Mouse (Mus musculus): ENCODE results near the gene Zdhhc22. TPM values are rescaled to one million over a fixed set of nuclear protein-coding genes. Genes with fewer than 3 reads are reported as not detected.
A peak's percentile ranks its signal among the peaks of the same experiment; 100 is the strongest.

Zdhhc22 gene
- polyA plus RNA-seq, 1 experiment: 29.3 TPM

DNA sequence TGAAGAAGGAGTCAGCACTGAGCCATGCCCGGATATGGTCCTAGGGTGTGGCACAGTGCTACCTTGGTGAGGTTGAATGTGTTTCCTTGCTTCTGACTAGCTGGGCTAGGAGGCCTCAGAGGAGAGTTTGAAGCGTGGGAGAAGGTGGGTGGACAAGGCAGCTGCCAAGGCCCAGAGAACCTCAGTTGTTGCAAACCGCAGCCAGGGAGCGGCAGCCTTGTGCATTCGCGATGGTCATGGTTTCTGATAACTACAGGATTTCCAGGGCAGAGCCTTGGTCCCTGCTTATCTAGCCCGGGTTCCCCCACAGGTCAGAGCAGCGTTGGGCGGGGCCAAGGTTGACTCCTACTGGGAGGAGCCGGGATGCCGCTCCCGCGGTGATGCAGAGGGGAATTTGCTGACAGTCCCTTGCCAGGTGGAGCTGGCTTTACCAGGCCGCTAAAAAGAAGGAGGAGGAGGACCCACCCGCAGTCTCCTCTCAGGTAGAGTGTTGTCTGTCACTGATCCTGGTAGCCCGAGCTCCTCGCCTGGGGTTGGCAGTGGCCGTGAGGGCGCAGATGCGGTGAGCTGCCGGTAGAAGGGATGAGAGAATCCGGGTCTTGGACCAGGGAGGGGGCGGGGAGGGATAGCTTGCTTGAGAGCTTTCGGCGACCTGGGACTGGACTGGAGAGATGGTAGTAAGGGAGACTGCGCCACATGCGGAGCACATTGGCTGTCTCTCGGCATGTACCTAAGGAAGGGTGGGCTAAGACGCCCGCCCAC is 36.1 kb upstream of the Zdhhc22 start:
- 2% methylated on average over 30 of the region's 30 CpGs for WGBS
- TF ChIP-seq CTCF (IDR thresholded peaks at IDR 0.05; ENCODE audit: borderline replicate concordance, insufficient read depth, low read depth, low read length) (peak; percentile 53; the same call in 1 of the 2 replicates), POLR2A (IDR thresholded peaks at IDR 0.05; ENCODE audit: borderline replicate concordance, insufficient read depth, low read length) (peak; percentile 42; the same call in 1 of the 2 replicates)

DNA sequence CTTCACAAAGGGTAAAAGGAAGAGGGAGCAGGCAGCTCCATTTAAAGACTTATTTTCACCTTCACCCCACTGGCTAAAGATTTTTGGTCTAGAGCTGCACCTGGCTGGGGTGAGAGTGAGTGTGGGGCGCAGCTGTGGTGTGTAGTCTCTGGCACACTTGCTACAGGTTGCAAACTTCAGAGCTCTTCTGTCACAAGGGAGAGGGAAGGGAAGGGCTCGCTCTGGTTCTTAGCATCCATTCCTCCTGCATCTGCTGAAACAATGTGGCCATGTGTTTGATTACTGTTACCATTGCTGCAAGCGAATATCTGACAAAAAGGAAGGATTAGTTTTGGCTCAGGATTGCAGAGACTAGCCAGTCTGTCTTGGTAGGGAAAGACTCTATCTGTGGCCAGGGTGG is 33.2 kb upstream of the Zdhhc22 start:
- Histone ChIP-seq H3K4me3 (replicated peaks; ENCODE audit: insufficient read depth, low read depth, low read length) (no peak overlapping the region), H3K27ac (ENCODE audit: insufficient read depth, low read length) (no peak overlapping the region), H3K4me1 (ENCODE audit: control insufficient read depth, insufficient read depth, low read length) (peaks cover 14% of the 10 kb centered on the region), H3K27me3 (ENCODE audit: control insufficient read depth, insufficient read depth, low read length) (no peaks in the 10 kb centered on the region)
- 77% methylated on average over 3 of the region's 3 CpGs for WGBS
- DNase-seq: no peak
- TF ChIP-seq POLR2A (IDR thresholded peaks at IDR 0.05; ENCODE audit: borderline replicate concordance, insufficient read depth, low read length) (no peak), CTCF (IDR thresholded peaks at IDR 0.05; ENCODE audit: borderline replicate concordance, insufficient read depth, low read depth, low read length) (no peak)

More for the DNA sequence above, 36.1 kb upstream of the Zdhhc22 start:
- Histone ChIP-seq H3K27me3 (ENCODE audit: control insufficient read depth, insufficient read depth, low read length) (no peaks in the 10 kb centered on the region), H3K4me3 (replicated peaks; ENCODE audit: insufficient read depth, low read depth, low read length) (peak overlapping the region; percentile 94), H3K4me1 (ENCODE audit: control insufficient read depth, insufficient read depth, low read length) (peaks cover 34% of the 10 kb centered on the region), H3K27ac (ENCODE audit: insufficient read depth, low read length) (peak overlapping the region; percentile 87)
- DNase-seq: peak; percentile 86 to 88

GRCm38 (mm10) chr12:87022006-87022405 is 31.8 kb upstream of the Zdhhc22 start:
- no peak for DNase-seq
- TF ChIP-seq CTCF (IDR thresholded peaks at IDR 0.05; ENCODE audit: borderline replicate concordance, insufficient read depth, low read depth, low read length) (no peak), POLR2A (IDR thresholded peaks at IDR 0.05; ENCODE audit: borderline replicate concordance, insufficient read depth, low read length) (no peak)
- Histone ChIP-seq H3K27ac (ENCODE audit: insufficient read depth, low read length) (no peak overlapping the region), H3K27me3 (ENCODE audit: control insufficient read depth, insufficient read depth, low read length) (no peaks in the 10 kb centered on the region), H3K4me1 (ENCODE audit: control insufficient read depth, insufficient read depth, low read length) (peaks cover 8% of the 10 kb centered on the region), H3K4me3 (replicated peaks; ENCODE audit: insufficient read depth, low read depth, low read length) (no peak overlapping the region)
- WGBS: 97% methylated on average over 2 of the region's 2 CpGs

DNA sequence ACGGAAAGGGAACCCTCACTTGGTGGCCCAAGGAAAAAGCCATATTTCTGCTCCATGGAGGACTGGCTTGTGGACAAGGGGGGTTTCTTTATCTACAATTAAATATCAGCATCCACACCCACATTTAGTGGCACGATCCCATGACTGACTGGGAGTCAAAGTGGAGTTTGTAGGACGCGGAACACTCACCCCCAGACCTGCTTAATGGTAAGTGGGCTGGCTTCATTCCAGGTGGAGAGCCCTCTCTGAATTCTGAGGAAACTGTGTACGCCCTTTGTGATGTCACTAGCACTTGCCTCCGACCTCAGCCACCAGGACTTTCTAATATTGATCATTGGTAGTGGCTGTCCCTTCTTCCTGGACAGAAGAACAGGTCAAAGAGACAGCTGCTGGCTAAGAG is 30.8 kb upstream of the Zdhhc22 start, which contains the start of gene Tmem63c:
Tmem63c (plus strand) TSS at position 301 of the 400 bp plus-strand sequence.
- WGBS: 90% methylated on average over 6 of the region's 6 CpGs
- no peak for DNase-seq
- no peaks in the 10 kb centered on the region for H3K27me3 ChIP-seq (ENCODE audit: control insufficient read depth, insufficient read depth, low read length)
- no peak within 1 kb of the TSS for H3K4me3 ChIP-seq (replicated peaks; ENCODE audit: insufficient read depth, low read depth, low read length)
- H3K27ac ChIP-seq (ENCODE audit: insufficient read depth, low read length): no peak within 1 kb of the TSS
- peaks cover 7% of the 10 kb centered on the region for H3K4me1 ChIP-seq (ENCODE audit: control insufficient read depth, insufficient read depth, low read length)
- TF ChIP-seq POLR2A (IDR thresholded peaks at IDR 0.05; ENCODE audit: borderline replicate concordance, insufficient read depth, low read length): no peak
- no peak for TF ChIP-seq CTCF (IDR thresholded peaks at IDR 0.05; ENCODE audit: borderline replicate concordance, insufficient read depth, low read depth, low read length)

- 38% methylated on average over 2 of the region's 2 CpGs for WGBS
- TF ChIP-seq POLR2A (IDR thresholded peaks at IDR 0.05; ENCODE audit: borderline replicate concordance, insufficient read depth, low read length) (no peak), CTCF (IDR thresholded peaks at IDR 0.05; ENCODE audit: borderline replicate concordance, insufficient read depth, low read depth, low read length) (no peak)
- H3K4me3 ChIP-seq (replicated peaks; ENCODE audit: insufficient read depth, low read depth, low read length): no peak overlapping the region
- peak; percentile 72 to 73 for DNase-seq
- H3K4me1 ChIP-seq (ENCODE audit: control insufficient read depth, insufficient read depth, low read length): peaks cover 5% of the 10 kb centered on the region
- no peak overlapping the region for H3K27ac ChIP-seq (ENCODE audit: insufficient read depth, low read length)
- H3K27me3 ChIP-seq (ENCODE audit: control insufficient read depth, insufficient read depth, low read length): no peaks in the 10 kb centered on the region
These were observed 28.5 kb upstream of the Zdhhc22 start for GRCm38 (mm10) chr12:87018756-87019155.

DNA sequence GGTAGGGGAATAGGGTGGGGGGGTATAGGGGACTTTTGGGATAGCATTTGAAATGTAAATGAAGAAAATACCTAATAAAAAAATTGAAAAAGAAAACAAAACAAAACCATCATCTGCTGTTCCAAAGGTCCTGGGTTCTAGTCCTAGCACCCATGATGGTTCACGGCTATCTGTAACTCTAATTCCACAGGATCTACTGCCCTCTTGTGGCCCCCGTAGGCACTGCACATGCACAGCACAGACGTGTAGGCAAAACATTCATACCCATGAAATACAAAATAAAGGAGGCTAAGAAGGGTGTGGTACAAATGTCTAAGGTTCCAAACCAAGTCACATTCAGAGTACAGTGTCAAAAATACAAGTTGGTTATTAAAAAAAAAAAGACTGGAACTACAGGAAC is 26.8 kb upstream of the Zdhhc22 start:
- no peak overlapping the region for H3K27ac ChIP-seq (ENCODE audit: insufficient read depth, low read length)
- TF ChIP-seq CTCF (IDR thresholded peaks at IDR 0.05; ENCODE audit: borderline replicate concordance, insufficient read depth, low read depth, low read length) (peak; percentile 64; the same call in 1 of the 2 replicates), POLR2A (IDR thresholded peaks at IDR 0.05; ENCODE audit: borderline replicate concordance, insufficient read depth, low read length) (no peak)
- no peaks in the 10 kb centered on the region for H3K27me3 ChIP-seq (ENCODE audit: control insufficient read depth, insufficient read depth, low read length)
- 41% methylated on average over 3 of the region's 3 CpGs for WGBS
- H3K4me3 ChIP-seq (replicated peaks; ENCODE audit: insufficient read depth, low read depth, low read length): no peak overlapping the region
- H3K4me1 ChIP-seq (ENCODE audit: control insufficient read depth, insufficient read depth, low read length): peaks cover 5% of the 10 kb centered on the region
- DNase-seq: peak; percentile 52 to 73

DNA sequence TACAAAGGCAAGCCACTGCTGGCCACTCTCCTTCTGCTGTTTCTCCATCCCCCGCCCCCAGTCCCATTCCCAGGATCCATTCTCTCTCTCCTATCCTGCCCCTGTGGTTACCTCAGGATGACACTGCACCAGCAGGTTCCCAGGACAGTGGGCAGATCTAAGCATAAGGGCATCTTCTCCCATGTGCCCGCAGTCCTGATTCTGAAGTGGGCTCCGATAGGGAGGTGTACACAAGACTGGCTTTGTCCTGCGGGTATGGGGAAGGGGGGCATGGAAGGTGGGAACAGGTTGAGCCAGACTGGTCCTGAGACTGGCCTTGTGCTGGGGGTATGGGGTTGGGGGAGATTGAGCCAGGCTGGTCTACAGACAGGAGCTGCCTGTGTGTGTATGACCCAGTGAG is 14.4 kb upstream of the Zdhhc22 start:
- Histone ChIP-seq H3K27ac (ENCODE audit: insufficient read depth, low read length) (no peak overlapping the region), H3K4me1 (ENCODE audit: control insufficient read depth, insufficient read depth, low read length) (peaks cover 13% of the 10 kb centered on the region)
- WGBS: 87% methylated on average over 4 of the region's 4 CpGs

DNA sequence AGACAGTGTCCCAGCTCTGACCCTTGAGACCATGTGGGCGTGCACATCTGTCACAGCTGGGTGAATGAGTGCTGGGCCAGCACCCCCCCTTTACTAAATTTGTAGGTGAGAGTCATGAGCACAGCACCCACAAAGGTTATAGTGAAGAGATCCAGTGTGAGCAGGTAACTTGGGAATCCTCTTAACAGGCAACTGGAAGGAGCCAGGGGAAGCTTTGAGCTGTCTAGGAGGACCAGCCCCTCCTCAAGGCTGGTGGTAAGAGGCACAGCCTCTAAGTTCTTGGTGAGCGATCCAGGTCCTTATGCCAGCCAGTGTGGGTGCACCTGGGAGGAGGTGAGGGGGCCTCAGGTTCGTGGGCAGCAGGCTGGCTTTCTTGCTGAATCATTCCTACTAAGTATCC is 13.4 kb upstream of the Zdhhc22 start:
- DNase-seq: no peak
- Histone ChIP-seq H3K4me3 (replicated peaks; ENCODE audit: insufficient read depth, low read depth, low read length) (no peak overlapping the region), H3K27ac (ENCODE audit: insufficient read depth, low read length) (no peak overlapping the region), H3K4me1 (ENCODE audit: control insufficient read depth, insufficient read depth, low read length) (peaks cover 18% of the 10 kb centered on the region), H3K27me3 (ENCODE audit: control insufficient read depth, insufficient read depth, low read length) (no peaks in the 10 kb centered on the region)
- TF ChIP-seq CTCF (IDR thresholded peaks at IDR 0.05; ENCODE audit: borderline replicate concordance, insufficient read depth, low read depth, low read length) (no peak), POLR2A (IDR thresholded peaks at IDR 0.05; ENCODE audit: borderline replicate concordance, insufficient read depth, low read length) (no peak)
- 81% methylated on average over 3 of the region's 3 CpGs for WGBS

More for the DNA sequence above, 14.4 kb upstream of the Zdhhc22 start:
- no peak for DNase-seq
- TF ChIP-seq CTCF (IDR thresholded peaks at IDR 0.05; ENCODE audit: borderline replicate concordance, insufficient read depth, low read depth, low read length): no peak
- TF ChIP-seq POLR2A (IDR thresholded peaks at IDR 0.05; ENCODE audit: borderline replicate concordance, insufficient read depth, low read length): no peak
- no peaks in the 10 kb centered on the region for H3K27me3 ChIP-seq (ENCODE audit: control insufficient read depth, insufficient read depth, low read length)
- H3K4me3 ChIP-seq (replicated peaks; ENCODE audit: insufficient read depth, low read depth, low read length): no peak overlapping the region

Data from cerebellum, adult 2 months (tissue).